Mouse (Mus musculus) neural tube, embryonic 15.5 days (tissue): Measurements from ENCODE around the gene Bloc1s5. TPM values are rescaled to one million over a fixed set of nuclear protein-coding genes. Genes with fewer than 3 reads are reported as not detected.
"Not testable (repeated sequence)": the region's sequence is repeated elsewhere in the genome, so short reads cannot be mapped to it uniquely, and the experiment has no call there.

Source experiments
- ATAC-seq: fragments of 200-750 bp; cut with Nextera tagmentation; 2 replicates; pipeline ENCODE4 v1.8.0; 2017; ENCODE audit warnings: mild to moderate bottlenecking, moderate TSS enrichment, moderate library complexity; ENCODE audit not compliant: low FRiP score
- H3K27ac ChIP-seq: fragments of 300-500 bp; sonication (generic); replicated peaks from 2 replicates; pipeline ENCODE4 v1.5.1; 2015; ENCODE audit warnings: mild to moderate bottlenecking, inconsistent platforms
- H3K27me3 ChIP-seq: fragments of 300-500 bp; sonication (generic); replicated peaks from 2 replicates; pipeline ENCODE4 v1.6.1; 2015; ENCODE audit warnings: inconsistent platforms
- H3K36me3 ChIP-seq: fragments of 300-500 bp; sonication (generic); 2 replicates; pipeline ENCODE4 v1.6.1; 2015; ENCODE audit warnings: inconsistent platforms
- H3K4me1 ChIP-seq: fragments of 300-500 bp; sonication (generic); 2 replicates; pipeline ENCODE4 v1.6.1; 2015; ENCODE audit warnings: inconsistent platforms
- H3K4me2 ChIP-seq: fragments of 300-500 bp; sonication (generic); 2 replicates; pipeline ENCODE4 v1.6.1; 2015; ENCODE audit warnings: inconsistent platforms, mild to moderate bottlenecking, moderate library complexity
- H3K4me3 ChIP-seq: fragments of 300-500 bp; sonication (generic); replicated peaks from 2 replicates; pipeline ENCODE4 v1.5.1; 2015; ENCODE audit warnings: mild to moderate bottlenecking, inconsistent platforms
- H3K9ac ChIP-seq: fragments of 300-500 bp; sonication (generic); replicated peaks from 2 replicates; pipeline ENCODE4 v1.6.1; 2015; ENCODE audit warnings: mild to moderate bottlenecking, inconsistent platforms
- H3K9me3 ChIP-seq: fragments of 300-500 bp; sonication (generic); replicated peaks from 2 replicates; pipeline ENCODE4 v1.6.1; 2016; ENCODE audit warnings: inconsistent platforms
- WGBS: fragments of 180-500 bp; shearing (Covaris S2); methylation state at CpG from one replicate; pipeline ENCODE4 v1.1.7; 2015; ENCODE audit warnings: mixed read lengths; 5-methylcytosine and 5-hydroxymethylcytosine counted together
- polyA plus RNA-seq: library from polyadenylated mRNA; unstranded; fragments of >200 nt; fragmentation: Nextera tagmentation; extraction: Ambion mirVana; gene quantifications from 2 replicates; pipeline ENCODE4 v1.2.1, GENCODE M21; 2015

Bloc1s5 gene
- polyA plus RNA-seq = 18.8 and 19.0 TPM in 2 replicates

- peak within 1 kb of the TSS; percentile 86 for H3K27ac ChIP-seq
- under 1% methylated on average over 44 of the region's 44 CpGs for WGBS
- no peaks in the 10 kb centered on the region for H3K36me3 ChIP-seq
- no peaks in the 10 kb centered on the region for H3K27me3 ChIP-seq
- peak; percentile 98 for ATAC-seq
- peak within 1 kb of the TSS; percentile 81 for H3K9ac ChIP-seq
- peak within 1 kb of the TSS; percentile 85 for H3K4me3 ChIP-seq
- H3K4me1 ChIP-seq = peaks cover 6% of the 10 kb centered on the region
- H3K9me3 ChIP-seq = no peaks in the 10 kb centered on the region
- H3K4me2 ChIP-seq = peak within 1 kb of the TSS; percentile 68
Observed at GRCm38 (mm10) chr13:38634800-38635269, at the start of gene Bloc1s5. Gene Bloc1s5, minus strand, starts transcription at chr13:38635109.

GRCm38 (mm10) chr13:38672336-38672735 is 37.4 kb upstream of the Bloc1s5 start:
- Histone ChIP-seq H3K4me3 (no peak overlapping the region), H3K27ac (no peak overlapping the region), H3K27me3 (no peaks in the 10 kb centered on the region), H3K36me3 (no peaks in the 10 kb centered on the region), H3K4me1 (no peaks in the 10 kb centered on the region), H3K4me2 (no peak overlapping the region), H3K9ac (no peak overlapping the region), H3K9me3 (no peaks in the 10 kb centered on the region)
- WGBS = 86% methylated on average over 9 of the region's 9 CpGs
- no peak for ATAC-seq

GRCm38 (mm10) chr13:38671451-38671850 is 36.5 kb upstream of the Bloc1s5 start:
- not testable (repeated sequence) for H3K9ac ChIP-seq, H3K36me3 ChIP-seq, ATAC-seq, H3K4me3 ChIP-seq, H3K27ac ChIP-seq, H3K9me3 ChIP-seq, H3K4me1 ChIP-seq, H3K4me2 ChIP-seq, H3K27me3 ChIP-seq
- WGBS = 89% methylated on average over 6 of the region's 6 CpGs

GRCm38 (mm10) chr13:38670051-38670450 is 35.1 kb upstream of the Bloc1s5 start:
- Histone ChIP-seq H3K9me3 (no peaks in the 10 kb centered on the region), H3K9ac (no peak overlapping the region), H3K27ac (no peak overlapping the region), H3K36me3 (no peaks in the 10 kb centered on the region), H3K4me2 (no peak overlapping the region), H3K27me3 (no peaks in the 10 kb centered on the region), H3K4me1 (no peaks in the 10 kb centered on the region), H3K4me3 (no peak overlapping the region)
- ATAC-seq = no peak

- no peak overlapping the region for H3K4me3 ChIP-seq
- no peak overlapping the region for H3K4me2 ChIP-seq
- H3K27ac ChIP-seq = no peak overlapping the region
- no peak overlapping the region for H3K9ac ChIP-seq
- no peaks in the 10 kb centered on the region for H3K27me3 ChIP-seq
- no peaks in the 10 kb centered on the region for H3K36me3 ChIP-seq
- no peaks in the 10 kb centered on the region for H3K4me1 ChIP-seq
- ATAC-seq = no peak
- H3K9me3 ChIP-seq = no peaks in the 10 kb centered on the region
- 25% methylated on average over 2 of the region's 2 CpGs for WGBS
Observed at GRCm38 (mm10) chr13:38668514-38668913, 33.6 kb upstream of the Bloc1s5 start.

GRCm38 (mm10) chr13:38664753-38665152 is 29.8 kb upstream of the Bloc1s5 start:
- Histone ChIP-seq H3K27me3 (no peaks in the 10 kb centered on the region), H3K27ac (no peak overlapping the region), H3K36me3 (no peaks in the 10 kb centered on the region), H3K9ac (no peak overlapping the region), H3K9me3 (no peaks in the 10 kb centered on the region), H3K4me2 (no peak overlapping the region), H3K4me3 (no peak overlapping the region), H3K4me1 (no peaks in the 10 kb centered on the region)
- WGBS = 78% methylated on average over 1 of the region's 1 CpGs
- ATAC-seq = no peak

GRCm38 (mm10) chr13:38659524-38660136 is 24.7 kb upstream of the Bloc1s5 start:
- ATAC-seq = no peak

GRCm38 (mm10) chr13:38658528-38659280 is 23.8 kb upstream of the Bloc1s5 start, which contains the start of gene Eef1e1:
Gene Eef1e1, minus strand, starts transcription at chr13:38659058.
- H3K9ac ChIP-seq = peak within 1 kb of the TSS; percentile 88
- peak within 1 kb of the TSS; percentile 78 for H3K4me2 ChIP-seq
- under 1% methylated on average over 56 of the region's 59 CpGs for WGBS
- no peaks in the 10 kb centered on the region for H3K9me3 ChIP-seq
- peaks cover 22% of the 10 kb centered on the region for H3K36me3 ChIP-seq
- peak; percentile 99 for ATAC-seq
- no peaks in the 10 kb centered on the region for H3K27me3 ChIP-seq
- peak within 1 kb of the TSS; percentile 87 for H3K27ac ChIP-seq
- H3K4me1 ChIP-seq = peaks cover 14% of the 10 kb centered on the region
- H3K4me3 ChIP-seq = peak within 1 kb of the TSS; percentile 82

More at GRCm38 (mm10) chr13:38659524-38660136, 24.7 kb upstream of the Bloc1s5 start:
- H3K4me2 ChIP-seq = no peak overlapping the region
- no peak overlapping the region for H3K9ac ChIP-seq
- H3K4me1 ChIP-seq = peaks cover 14% of the 10 kb centered on the region
- H3K4me3 ChIP-seq = no peak overlapping the region
- H3K27me3 ChIP-seq = no peaks in the 10 kb centered on the region
- H3K36me3 ChIP-seq = peaks cover 13% of the 10 kb centered on the region
- WGBS = 86% methylated on average over 12 of the region's 12 CpGs
- no peak overlapping the region for H3K27ac ChIP-seq
- H3K9me3 ChIP-seq = no peaks in the 10 kb centered on the region

- no peaks in the 10 kb centered on the region for H3K27me3 ChIP-seq
- H3K27ac ChIP-seq = peak overlapping the region; percentile 87
- peak overlapping the region; percentile 82 for H3K4me3 ChIP-seq
- peak overlapping the region; percentile 88 for H3K9ac ChIP-seq
- ATAC-seq = no peak
- WGBS = 13% methylated on average over 4 of the region's 4 CpGs
- H3K9me3 ChIP-seq = no peaks in the 10 kb centered on the region
- peak overlapping the region; percentile 78 for H3K4me2 ChIP-seq
- peaks cover 14% of the 10 kb centered on the region for H3K4me1 ChIP-seq
- H3K36me3 ChIP-seq = peaks cover 30% of the 10 kb centered on the region
Observed at GRCm38 (mm10) chr13:38657865-38658264, 23.0 kb upstream of the Bloc1s5 start.

GRCm38 (mm10) chr13:38650292-38650691 is 15.4 kb upstream of the Bloc1s5 start:
- H3K4me3 ChIP-seq = no peak overlapping the region
- WGBS = 97% methylated on average over 4 of the region's 4 CpGs
- H3K4me2 ChIP-seq = no peak overlapping the region
- ATAC-seq = no peak
- H3K36me3 ChIP-seq = peaks cover 76% of the 10 kb centered on the region
- H3K9ac ChIP-seq = no peak overlapping the region
- H3K9me3 ChIP-seq = no peaks in the 10 kb centered on the region
- no peak overlapping the region for H3K27ac ChIP-seq
- no peaks in the 10 kb centered on the region for H3K4me1 ChIP-seq
- H3K27me3 ChIP-seq = no peaks in the 10 kb centered on the region

- Histone ChIP-seq H3K27ac (no peak overlapping the region), H3K9me3 (no peaks in the 10 kb centered on the region), H3K9ac (no peak overlapping the region), H3K4me2 (no peak overlapping the region), H3K36me3 (peaks cover 76% of the 10 kb centered on the region), H3K27me3 (no peaks in the 10 kb centered on the region), H3K4me3 (no peak overlapping the region), H3K4me1 (no peaks in the 10 kb centered on the region)
- no peak for ATAC-seq
- 93% methylated on average over 4 of the region's 4 CpGs for WGBS
Observed at GRCm38 (mm10) chr13:38649069-38649468, 14.2 kb upstream of the Bloc1s5 start.

- Histone ChIP-seq H3K4me1 (no peaks in the 10 kb centered on the region), H3K36me3 (peaks cover 25% of the 10 kb centered on the region), H3K4me2 (no peak overlapping the region), H3K27me3 (no peaks in the 10 kb centered on the region), H3K27ac (no peak overlapping the region), H3K4me3 (no peak overlapping the region), H3K9me3 (no peaks in the 10 kb centered on the region), H3K9ac (no peak overlapping the region)
- peak; percentile 60; the same call in 1 of the 2 replicates for ATAC-seq
- WGBS = 54% methylated on average over 5 of the region's 5 CpGs
Observed at GRCm38 (mm10) chr13:38641414-38641813, 6.5 kb upstream of the Bloc1s5 start.
